Mouse (Mus musculus): ENCODE results near the gene Slc4a7. TPM values are rescaled to one million over a fixed set of nuclear protein-coding genes. Genes with fewer than 3 reads are reported as not detected.

Gene Slc4a7
- total and polyA plus RNA-seq, 2 experiments from 2014 or later, result 20.8 to 27.5 TPM

GRCm38 (mm10) chr14:14842734-14843530, 140.9 kb downstream of the Slc4a7 start:
- no peak for DNase-seq (ENCODE audit: low spot score)
- H3K4me3 ChIP-seq (ENCODE audit: low read length), result no peak overlapping the region
- H3K9me3 ChIP-seq (ENCODE audit: low read length), result no peaks in the 10 kb centered on the region
- no peaks in the 10 kb centered on the region for H3K36me3 ChIP-seq (ENCODE audit: insufficient read depth, low read length)
- no peak overlapping the region for H3K27ac ChIP-seq
- no peak overlapping the region for H3K9ac ChIP-seq (replicated peaks; ENCODE audit: low read length)
- no peaks in the 10 kb centered on the region for H3K4me1 ChIP-seq (ENCODE audit: insufficient read depth, low read length)
- TF ChIP-seq CTCF (IDR thresholded peaks at IDR 0.05; ENCODE audit: low read depth), result no peak
- no peaks in the 10 kb centered on the region for H3K27me3 ChIP-seq (ENCODE audit: insufficient read depth, low read length)
- H3K4me2 ChIP-seq (ENCODE audit: low read depth, low read length), result no peak overlapping the region
- ATAC-seq, result no peak
- 61% methylated on average over 8 of the region's 8 CpGs for WGBS

Other genes with a start within 250 kb of the Slc4a7 start
- gene Nek10, start 101.1 kb downstream of the Slc4a7 start, total RNA-seq (2014; rRNA removed), result 0.07 and 0.68 TPM in 2 replicates
- gene Nek10, start 101.1 kb downstream of the Slc4a7 start, polyA plus RNA-seq (2015; fragmentation: Nextera tagmentation; extraction: Ambion mirVana), result 0.09 and 0.13 TPM in 2 replicates

Data from hindbrain, postnatal 0 days (tissue).